Mouse (Mus musculus) erythroblast, adult 5-6 weeks (primary cell): Measurements from ENCODE around the gene Lrmda. TPM values are rescaled to one million over a fixed set of nuclear protein-coding genes. Genes with fewer than 3 reads are reported as not detected.
"Not testable (repeated sequence)": the region's sequence is repeated elsewhere in the genome, so short reads cannot be mapped to it uniquely, and the experiment has no call there.

ENCODE experiments used
- ATAC-seq: replicated peaks from 2 replicates; pipeline ENCODE4 v1.8.0; 2016; ENCODE audit warnings: moderate number of reproducible peaks, mild to moderate bottlenecking, moderate TSS enrichment, inconsistent platforms; ENCODE audit not compliant: poor library complexity, low FRiP score, severe bottlenecking
- total RNA-seq, 2 experiments: library from RNA; stranded (forward) in 1 of 2; stranded (reverse) in 1 of 2; fragments of 150-400 nt in 1 of 2; fragments of 200-764, 138-1000 nt in 1 of 2; gene quantifications; 2 replicates each; pipeline versions ENCODE4 v1.2.3 to v1.2.4; 2015 to 2017; ENCODE audit warnings: low replicate concordance in 2 of 2

The Lrmda gene
- total RNA-seq, 2 experiments from 2014 or later, result 1.5 to 2.1 TPM

DNA sequence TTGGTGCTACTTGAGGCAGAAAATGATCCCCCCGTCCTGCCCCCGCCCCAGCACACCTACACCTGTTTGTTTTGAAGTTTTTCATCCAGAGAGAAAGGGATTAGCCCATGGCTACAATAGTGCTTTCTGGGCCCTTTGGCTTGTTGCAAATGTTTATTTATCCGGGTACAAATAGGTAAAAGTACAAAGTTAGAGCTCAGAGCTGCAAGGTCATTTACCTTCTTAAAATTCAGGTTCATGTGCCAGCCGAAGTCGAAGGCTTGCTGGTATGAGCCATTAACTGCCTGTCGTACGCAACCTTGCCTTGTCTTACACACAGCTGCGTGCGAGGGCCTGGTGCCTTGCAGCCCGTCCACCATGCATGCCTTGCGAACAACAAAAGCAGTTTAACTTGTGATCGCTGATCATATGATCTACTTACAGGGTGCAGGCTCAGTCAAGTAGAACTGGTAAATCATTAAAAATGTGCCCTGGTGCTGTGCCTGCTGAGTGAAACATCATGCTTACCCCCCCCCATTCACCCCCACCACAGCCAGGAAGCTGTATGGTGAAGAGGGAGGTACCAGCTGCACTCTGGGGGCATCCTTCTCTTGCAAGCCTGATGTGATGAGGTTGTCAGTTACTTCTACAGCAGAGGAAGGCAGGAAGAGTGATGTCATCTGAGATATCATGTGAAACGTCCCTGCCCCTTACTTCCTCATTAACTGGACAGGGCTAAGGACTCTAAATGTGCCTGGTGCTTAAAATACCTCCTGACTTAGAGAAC, 781.5 kb downstream of the Lrmda start:
- ATAC-seq, result no peak

DNA sequence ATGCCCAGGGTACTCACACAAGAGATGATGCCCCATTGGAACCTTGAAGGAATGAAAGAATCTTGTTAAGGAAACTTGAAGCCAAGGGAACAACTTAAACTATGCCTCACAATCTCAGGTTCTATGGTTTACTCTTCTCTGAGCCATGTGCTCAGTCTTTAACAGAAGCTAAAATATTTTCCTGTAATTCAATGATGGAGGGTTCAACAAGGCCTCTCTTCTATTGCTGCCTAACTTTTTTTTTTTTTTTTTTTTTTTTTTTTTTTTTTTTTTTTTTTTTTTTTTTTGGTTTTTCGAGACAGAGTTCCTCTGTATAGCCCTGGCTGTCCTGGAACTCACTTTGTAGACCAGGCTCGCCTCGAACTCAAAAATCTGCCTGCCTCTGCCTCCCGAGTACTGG, 782.2 kb downstream of the Lrmda start:
- ATAC-seq, result not testable (repeated sequence)

DNA sequence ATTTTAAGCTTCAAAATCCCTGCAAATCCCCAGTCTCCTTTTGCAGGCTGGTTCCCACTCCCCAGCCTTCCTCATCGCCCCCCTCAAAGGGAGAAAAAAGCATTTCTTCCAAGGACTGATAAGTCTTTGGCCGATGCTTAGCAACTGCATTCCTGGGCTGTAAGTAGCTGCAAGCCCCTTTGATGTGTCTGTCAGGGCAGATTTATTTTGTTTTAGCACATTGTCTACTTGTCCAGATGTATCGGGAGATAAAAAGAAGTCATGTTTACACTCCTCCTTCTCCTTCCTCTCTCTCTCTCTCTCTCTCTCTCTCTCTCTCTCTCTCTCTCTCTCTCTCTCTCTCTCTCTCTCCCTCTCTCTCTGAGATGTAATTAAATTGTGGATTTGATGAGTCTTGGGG, 787.8 kb downstream of the Lrmda start:
- ATAC-seq, result no peak

DNA sequence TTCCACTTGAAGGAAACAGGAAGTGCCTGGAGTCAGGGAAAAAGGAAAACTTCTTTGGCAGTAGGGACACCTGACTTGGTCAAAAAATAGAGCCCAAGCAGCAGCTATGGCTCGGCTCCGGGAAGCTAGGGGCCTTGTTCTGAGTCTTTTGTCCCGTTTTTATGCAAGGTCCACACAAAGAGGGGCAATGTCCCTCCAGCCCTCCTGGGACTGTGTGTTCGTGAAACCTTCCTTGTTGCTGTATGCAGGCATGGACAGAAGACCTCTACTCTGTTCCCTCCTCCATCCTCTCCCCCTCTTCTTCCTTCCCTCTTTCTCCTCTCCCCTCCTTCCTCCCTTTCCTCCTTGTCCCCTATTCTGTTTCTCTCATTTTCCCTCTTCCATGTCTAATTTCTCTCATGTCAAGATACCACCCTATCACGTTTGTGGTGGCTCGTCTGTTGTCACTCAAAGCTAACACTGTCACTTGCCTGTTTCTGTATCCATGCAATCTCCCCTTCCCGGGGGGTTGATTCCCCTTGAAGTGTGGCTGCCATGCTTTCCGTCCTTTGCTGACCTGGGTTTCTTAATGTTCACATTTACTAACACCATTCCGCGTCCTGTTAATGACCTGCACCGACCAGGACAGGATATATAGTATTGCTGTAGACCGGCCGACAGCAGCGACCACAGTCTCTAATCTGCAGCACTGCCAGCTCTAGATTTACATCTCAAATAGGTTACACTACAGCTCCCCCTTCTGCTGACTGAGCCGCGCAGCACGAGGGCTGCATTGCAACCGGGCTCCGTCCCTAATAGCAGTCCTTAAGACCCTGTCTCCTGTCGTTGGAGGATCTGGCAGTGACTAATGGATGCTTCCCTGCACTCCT, 788.4 kb downstream of the Lrmda start:
- no peak for ATAC-seq

DNA sequence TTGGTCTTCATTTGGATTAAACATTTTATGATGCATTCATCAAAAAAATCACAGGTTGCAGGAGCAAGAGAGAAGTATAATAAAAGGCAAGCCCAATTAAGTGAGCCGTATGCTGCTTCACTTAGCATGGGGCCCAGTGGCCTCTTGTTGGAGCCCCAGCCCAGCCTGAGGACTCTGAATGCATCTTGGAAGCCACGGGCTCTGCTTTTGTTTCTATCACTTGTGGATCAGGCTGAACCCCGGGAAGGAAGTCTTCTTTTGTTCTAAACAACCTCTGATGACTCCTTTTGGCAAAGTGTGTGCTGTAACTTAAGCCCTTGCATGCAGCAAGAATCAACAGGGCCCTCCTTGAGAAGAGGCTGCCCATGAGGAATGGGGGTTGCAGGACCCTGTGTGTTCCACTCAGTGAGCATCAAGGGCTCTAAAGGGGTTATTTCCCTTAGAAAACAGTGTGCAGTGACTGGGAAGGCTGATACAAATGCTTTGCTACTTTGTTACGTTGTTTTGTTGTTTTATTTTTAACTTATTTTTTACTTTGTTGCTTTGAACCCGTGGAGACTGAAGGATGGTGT, 789.2 kb downstream of the Lrmda start:
- no peak for ATAC-seq

DNA sequence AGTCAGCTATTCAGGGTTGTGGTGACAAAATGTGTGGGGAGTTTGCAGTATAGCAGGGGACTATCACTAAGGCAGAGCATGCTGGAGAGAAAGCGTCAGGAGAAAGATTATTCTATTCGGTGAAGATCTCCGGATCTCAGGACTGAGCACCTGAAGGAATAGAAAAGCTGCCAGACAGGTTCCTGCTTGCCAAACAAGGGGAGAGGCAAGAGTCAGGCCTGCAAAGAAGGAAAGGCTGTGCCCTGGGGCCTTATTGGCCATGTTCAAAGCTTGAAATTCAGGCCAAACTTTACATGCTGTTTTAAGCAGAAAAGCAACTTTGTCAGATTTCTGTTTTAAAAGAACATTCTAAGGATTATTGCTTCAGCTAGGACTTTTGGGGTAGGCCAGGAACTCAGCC, 789.7 kb downstream of the Lrmda start:
- no peak for ATAC-seq

DNA sequence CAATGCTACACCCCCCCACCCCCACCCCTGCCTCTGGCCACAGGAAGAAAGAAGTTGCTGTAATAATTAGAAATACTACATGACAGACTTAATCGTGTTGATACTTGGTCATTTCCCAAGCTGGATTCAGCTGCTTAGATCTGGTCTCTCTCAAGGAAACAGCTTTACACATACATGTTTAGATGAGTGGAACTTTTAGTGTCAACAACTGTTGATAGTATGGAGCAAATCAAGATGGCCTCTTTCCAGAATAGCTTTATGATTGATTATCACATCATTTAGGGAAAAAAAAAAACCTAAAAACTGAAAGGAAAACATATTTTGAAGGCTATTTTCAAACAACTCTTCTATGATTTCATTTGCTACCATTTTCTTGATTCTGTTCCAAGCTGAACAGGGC, 791.0 kb downstream of the Lrmda start:
- ATAC-seq, result no peak

DNA sequence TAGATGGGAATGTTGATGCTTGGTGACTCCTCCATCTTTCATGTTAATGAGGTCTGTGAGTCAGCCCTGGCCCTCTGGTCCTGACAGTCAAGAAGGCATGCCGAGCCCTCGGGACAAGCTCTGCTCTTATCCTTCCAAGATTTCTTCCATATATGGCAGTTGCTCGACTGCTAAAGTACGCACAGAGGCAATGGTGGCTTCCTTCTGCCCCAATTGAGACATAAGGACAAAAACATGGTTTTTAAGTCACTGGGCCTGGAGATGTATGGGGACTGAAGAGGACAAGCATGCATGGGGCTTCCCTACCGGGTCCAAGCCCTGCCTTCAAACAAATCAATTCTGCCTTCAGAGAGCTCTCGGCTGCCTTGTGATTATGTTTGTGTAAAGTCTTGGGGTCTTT, 793.3 kb downstream of the Lrmda start:
- ATAC-seq, result no peak

DNA sequence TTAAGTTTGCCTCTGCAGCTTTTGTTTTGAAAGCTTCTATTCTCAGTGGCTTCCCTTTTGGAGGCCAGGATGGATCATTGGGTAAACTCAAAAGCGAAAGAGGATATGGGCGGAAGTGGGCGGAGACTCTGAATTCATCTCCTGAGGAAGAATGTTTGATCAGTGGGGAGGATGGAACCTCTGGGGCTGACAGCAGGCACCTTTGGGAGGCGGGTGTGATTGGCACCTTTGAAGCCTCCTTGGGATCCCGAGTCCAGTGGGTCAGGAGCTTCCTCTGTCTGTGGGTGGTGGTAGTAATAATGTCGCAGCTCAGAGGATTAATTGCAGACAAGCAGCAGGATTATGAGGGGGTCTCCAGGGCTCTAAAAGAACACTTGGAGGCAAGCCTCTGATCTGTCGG, 793.9 kb downstream of the Lrmda start:
- ATAC-seq, result no peak

DNA sequence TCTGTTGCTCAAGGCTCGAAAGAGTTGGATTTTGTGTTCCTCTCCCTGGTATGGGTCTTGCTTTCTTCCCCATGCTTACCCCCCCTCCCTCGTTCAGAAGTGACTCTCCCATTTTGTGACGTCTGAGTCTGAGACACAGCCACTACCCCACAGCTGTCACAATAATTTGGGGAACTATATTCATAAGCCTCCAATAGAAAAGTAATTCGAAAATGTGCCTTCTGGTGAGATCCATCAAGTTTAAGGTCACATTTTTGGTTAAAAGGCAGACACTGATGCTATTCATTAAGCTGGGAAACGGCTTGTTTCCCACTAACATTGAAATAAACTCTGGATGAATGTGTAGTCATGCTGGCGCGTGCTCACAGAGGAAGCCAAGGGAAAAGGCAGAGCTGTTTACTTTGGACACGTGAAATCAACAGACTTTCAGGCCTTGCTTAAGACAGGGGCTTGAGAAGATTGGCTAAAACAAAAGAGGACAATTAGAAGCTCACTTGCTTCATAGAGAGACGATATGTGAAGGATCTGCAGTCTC, 795.4 kb downstream of the Lrmda start:
- no peak for ATAC-seq

DNA sequence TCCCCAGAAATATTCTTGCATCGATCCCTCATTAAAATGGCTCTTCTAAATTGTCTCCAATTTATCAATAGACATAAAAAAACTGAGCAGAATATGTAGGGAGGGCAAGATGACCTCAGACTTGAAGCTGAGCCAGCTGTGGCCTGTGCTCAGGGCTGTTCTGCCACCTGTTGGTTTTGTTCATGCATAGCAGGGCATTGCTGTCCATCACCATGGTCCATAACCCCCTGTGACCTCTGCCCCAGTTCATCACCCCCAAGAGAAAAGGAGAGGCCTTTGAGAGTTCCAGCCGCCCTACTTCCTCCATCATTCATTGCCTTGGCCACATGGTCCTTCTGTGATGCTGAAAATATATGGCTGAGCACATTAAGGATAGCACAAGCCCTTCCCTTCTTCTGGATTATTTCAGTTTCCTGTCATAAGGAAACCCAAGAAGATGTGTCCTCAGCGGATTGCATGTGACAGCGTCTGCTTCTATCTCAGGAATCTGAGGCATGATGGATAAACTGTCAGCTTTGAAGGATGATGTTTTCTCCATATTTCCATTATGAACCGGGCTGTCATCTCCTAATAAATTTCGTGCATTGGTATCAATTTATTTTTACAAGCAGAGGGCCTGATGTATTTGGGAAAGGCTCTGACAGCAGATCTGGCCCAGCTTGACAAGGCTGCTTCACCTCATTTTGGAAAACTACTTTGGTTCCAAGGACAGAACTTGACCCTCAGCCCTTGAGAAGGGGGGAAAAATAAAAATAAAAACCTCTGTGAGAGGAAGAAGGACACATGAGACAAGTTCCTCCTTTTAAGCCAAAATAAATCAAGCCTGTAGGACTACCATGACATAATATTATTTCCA, 798.1 kb downstream of the Lrmda start:
- ATAC-seq, result no peak

DNA sequence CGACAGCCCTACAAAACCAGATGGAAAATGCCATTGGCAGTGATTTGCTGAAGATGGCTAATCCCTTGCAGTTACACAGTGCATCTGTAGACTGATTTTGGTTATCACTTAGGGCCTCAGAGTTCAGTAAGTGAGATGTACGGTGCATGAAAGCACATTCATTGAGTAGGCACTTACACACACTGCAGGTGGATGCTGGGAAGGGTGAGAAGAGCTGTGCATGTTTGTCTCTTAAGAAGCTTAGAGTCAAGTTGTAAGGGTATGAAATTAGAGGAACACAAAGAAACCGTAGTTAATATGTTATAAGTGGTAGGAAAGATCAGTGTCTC, 798.7 kb downstream of the Lrmda start:
- no peak for ATAC-seq

DNA sequence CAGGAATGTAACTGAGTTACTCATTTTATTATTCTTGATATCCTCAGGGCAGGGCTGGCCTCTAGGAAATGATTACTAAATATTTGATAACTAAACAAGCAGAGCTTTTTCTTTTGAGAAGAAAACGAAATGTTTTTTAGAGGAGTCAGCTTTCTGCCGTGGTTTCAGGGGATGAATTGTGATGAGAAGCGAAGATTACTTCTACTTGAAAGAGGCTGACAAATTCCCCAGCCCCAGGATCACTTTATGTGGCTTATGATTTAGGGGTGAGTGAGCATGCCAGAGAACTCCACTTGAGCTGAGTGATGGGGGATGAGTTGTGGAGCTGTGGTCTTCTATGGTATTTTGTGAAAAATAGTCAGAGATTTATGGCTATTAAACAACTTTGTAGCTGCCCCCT, 803.4 kb downstream of the Lrmda start:
- no peak for ATAC-seq

DNA sequence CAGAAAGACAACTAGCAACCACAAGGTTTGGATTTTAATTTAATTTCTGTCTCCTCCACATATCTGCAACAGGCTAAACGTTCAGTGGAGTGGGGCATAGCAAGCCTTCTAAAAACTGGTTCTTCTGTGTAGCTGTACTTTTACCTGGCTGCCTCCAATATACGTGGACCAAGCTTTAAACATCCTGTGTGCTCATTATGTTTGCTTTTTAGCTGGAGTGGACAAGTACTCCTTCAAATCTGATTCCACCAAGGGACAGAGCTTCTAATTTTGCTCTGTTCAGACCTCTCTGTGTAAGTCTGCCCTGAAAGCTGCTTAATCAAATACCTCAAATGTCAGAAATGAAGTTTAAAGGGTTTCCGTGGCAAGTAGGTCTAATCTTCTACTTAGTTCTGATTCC, 807.3 kb downstream of the Lrmda start:
- ATAC-seq, result no peak

DNA sequence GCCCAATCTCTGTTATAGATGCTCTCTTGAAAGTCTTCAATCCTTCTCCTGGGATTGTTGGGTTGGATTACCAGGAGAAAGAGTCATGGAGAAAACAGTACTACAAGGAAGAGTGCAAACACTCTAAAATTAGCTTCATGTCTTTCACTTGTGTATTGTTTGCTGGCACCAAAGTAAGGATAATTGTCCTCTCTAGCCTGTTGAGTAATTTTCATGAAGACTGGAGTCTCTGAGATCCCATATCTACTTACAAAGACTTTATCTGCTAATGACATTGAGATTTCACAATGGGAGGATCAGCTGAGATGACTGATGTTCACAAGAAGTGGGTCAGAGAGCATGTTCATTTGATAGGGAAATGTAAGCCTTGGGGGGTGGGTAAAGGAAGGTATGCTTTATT, 817.5 kb downstream of the Lrmda start:
- ATAC-seq, result no peak

DNA sequence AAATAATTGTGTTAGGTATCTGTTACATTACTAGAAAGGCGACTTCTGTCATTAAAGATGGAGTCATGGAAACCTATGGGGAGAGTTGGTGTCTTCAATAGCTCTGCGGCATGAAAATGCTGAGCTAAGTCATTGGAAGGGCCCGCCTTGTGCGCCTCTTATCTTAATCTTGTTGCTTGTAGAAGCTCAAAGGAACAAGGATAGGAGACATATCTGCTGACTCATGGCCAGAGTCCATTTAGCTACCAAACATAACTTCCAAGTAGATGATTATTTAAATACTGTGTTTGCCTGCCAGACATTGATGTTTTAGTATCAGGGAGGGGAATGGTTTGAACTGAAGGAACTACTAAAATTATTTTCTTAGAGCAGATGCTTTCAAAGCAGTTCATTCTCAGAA, 821.6 kb downstream of the Lrmda start:
- ATAC-seq, result no peak

DNA sequence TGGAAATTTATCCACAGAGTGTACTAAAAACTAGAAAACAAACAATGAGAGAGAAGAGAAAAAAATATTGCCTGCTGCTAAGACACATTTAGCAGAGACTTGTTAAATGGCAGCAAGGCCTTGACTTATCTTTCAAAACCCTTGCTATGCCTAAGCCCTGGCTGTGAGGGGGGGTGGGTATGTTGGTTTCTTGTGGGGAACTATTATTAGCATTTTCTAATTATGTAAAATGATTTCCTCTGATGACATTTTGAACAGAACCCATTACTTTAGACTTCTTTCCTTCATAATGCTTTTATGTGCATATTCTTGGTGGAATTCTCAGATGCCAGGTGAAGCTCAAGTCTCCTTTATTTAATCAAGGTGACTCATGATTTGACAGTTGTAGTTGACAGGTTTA, 824.5 kb downstream of the Lrmda start:
- no peak for ATAC-seq

DNA sequence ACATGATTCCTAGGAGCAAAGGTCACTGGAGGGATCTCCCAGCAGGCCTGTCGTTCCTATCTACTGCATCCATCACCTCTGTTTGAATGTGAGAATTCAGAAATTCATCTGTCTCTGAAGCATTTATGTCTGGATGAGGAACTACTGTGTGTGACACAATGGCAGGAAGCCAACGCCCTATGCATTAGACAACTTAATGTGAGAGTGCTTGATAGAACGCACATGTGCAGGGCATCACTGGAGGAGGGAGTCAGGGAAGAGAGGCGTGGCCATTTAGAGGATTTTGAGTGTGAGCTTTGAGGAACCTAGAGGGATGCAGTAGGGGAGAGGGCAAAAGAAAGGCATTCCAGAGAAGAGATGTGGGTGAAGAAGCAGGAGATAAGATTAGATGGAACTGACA, 825.9 kb downstream of the Lrmda start:
- ATAC-seq, result no peak

DNA sequence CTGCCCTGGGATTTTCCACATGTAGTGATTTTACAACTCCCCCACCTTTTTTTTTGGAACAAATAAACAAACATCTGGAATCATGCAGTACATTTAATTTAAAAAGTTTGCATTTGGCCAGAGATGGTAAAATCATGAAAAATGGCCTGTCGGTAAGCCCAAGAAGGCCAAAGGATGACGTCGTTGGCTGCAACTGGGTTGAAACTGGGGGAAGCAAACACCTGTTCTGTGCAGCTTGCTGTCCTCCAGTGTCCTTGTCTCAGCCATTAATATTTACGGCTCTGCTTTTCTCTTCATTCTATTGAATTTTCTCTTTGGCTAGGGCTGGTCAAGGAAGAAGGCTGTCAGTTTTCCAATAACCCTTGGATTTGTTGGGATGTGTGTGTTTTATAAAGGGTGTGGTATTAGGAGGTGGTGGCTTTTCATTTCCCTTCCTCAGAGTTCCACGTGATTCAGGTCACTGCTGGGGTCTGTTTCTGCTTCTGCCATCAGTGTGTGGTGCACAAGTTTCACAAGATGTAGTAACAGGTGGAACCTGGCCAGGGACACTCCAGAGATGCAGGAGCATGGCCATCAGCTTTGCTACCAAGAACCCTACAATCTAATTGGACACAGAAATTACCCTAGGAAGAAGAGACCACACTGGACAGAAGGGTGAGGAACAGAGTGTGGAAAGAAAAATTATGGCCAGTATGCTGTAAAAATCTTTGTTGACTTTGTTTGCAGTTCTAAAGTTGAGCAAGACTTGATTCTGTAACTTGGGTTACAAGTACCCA, 827.7 kb downstream of the Lrmda start:
- no peak for ATAC-seq
